Mouse (Mus musculus) urinary bladder, postnatal 14 days (tissue): ENCODE results near the gene Tnnt3.
A peak's percentile ranks its signal among the peaks of the same experiment; 100 is the strongest.

Source experiments
- DNase-seq: peaks from one replicate; pipeline ENCODE4 v3.0.0; 2021; ENCODE audit warnings: low spot score

Tnnt3 gene

GRCm38 (mm10) chr7:142498575-142498974 is at the start of gene Tnnt3:
TSS of gene Tnnt3 (plus strand) at chr7:142498836.
- no peak for DNase-seq

DNA sequence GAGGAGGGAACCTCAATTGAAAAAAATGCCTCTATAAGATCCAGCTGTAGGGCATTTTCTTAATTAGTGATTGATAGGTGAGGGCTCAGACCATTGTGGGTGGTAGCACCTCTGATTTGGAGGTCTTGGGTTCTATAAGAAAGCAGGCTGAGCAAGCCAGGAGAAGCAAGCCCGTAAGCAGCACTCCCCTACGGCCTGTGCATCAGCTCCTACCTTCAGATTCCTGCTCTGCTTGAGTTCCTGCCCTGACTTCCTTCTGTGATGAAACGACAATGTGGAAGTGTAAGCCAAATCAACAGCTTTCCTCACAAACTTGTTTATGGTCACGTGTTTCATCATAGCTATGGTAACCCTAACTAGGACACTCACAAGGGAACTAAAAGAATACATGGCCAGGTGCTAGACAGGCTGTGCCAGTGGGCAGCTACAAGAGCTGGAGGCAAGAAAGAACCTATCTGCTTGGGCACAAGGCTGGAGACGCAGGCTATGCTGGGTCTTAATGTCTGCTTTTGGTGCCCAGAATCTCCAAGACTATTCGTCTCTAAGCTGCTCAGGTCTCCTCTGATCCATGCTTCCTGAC is 49.5 kb upstream of the Tnnt3 start:
- no peak for DNase-seq

DNA sequence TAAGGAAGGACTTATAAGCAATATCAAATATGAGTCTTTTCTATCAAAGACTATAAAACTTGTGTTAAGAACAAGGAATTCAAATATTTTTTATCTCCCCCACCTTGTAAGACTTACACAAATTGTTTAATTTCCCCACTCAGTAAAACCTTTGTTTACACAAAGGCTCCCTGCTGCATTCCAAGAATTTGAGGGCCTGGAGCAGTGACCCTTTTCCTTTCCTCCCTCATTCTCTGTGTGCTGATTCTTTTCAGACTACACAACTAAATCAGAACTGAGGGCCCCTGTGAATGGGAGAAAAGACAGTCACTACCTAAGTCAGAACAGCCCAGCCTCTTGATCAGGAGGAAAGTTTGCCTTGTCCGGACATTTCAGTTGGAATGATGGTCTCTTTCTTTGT is 43.9 kb upstream of the Tnnt3 start:
- no peak for DNase-seq

DNA sequence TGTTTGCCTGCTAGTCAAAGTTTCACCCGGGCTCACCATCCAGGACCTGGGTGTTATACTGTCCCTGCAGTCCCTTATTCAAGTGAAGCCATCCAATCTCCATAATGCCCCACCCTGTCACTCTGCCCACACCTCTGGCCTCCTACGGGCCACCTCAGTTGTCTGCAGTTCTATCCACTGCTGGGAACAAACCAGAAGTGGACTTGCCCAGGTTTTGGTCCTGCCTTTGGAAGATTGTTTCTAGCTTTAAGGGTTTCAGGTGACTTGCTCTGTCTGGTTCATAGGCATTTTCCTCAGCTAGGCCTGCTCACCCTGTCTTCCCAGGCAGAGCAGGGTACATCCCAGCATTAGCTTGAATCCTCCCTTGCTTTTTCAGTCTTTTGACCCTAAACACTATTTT is 43.4 kb upstream of the Tnnt3 start:
- DNase-seq, result no peak

GRCm38 (mm10) chr7:142456806-142457205 is 41.8 kb upstream of the Tnnt3 start:
- no peak for DNase-seq

- DNase-seq, result no peak
Observed at GRCm38 (mm10) chr7:142457227-142457811, 41.3 kb upstream of the Tnnt3 start.

DNA sequence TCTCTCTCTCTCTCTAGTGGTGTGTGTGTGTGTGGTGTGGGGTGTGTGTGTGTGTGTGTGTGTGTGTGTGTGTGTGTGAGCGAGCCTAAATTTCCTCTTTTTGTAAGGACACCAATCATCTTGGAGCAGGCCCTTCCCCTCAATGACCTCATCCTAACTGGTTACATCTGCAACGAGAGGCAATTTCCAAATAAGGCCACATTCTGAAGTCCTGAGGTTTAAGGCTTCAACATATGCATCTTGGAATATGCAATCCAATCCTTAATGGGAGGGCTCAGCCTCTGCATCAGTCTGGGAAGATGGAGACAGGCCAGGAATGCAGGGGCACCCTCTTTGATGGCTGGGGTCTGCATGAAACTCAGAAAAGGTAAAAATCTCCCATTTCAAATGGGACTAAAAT is 40.6 kb upstream of the Tnnt3 start:
- DNase-seq, result no peak

DNA sequence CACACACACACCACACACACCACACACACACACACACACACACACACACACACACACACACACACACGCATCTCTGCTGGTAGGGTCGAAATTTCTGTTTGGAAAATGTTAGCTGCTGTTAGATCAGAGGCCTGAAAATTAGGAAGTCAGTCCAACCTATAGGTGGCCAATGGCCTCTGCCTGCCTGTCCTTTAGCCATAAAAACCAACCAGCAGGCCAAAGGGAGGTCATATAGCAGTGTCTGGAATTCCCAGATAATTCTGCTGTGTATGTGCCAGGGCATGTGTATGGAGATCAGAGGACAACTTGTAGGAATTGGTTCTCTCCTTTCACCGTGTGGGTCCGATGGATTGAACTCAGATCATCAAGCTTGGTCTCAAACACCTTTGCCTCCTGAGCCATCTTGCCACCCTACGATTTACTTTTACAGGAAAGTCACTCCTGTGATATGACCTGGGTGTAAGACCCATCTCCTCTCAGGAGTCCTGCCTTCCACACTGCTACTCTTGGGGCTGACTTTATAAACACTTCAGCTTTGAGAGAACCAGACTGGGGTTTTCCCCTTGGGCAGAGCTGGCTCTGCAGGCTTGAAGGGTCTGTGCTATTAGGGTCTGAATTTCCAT is 39.8 kb upstream of the Tnnt3 start:
- no peak for DNase-seq

- DNase-seq, result no peak
Observed at GRCm38 (mm10) chr7:142459299-142459691, 39.3 kb upstream of the Tnnt3 start.

- DNase-seq, result no peak
Observed at GRCm38 (mm10) chr7:142460636-142461077, 38.0 kb upstream of the Tnnt3 start, which contains the start of gene Lsp1. TSS of gene Lsp1 (plus strand) at chr7:142460809.

GRCm38 (mm10) chr7:142461446-142461845 is 37.2 kb upstream of the Tnnt3 start:
- no peak for DNase-seq

GRCm38 (mm10) chr7:142462190-142462589 is 36.4 kb upstream of the Tnnt3 start:
- DNase-seq, result no peak

DNA sequence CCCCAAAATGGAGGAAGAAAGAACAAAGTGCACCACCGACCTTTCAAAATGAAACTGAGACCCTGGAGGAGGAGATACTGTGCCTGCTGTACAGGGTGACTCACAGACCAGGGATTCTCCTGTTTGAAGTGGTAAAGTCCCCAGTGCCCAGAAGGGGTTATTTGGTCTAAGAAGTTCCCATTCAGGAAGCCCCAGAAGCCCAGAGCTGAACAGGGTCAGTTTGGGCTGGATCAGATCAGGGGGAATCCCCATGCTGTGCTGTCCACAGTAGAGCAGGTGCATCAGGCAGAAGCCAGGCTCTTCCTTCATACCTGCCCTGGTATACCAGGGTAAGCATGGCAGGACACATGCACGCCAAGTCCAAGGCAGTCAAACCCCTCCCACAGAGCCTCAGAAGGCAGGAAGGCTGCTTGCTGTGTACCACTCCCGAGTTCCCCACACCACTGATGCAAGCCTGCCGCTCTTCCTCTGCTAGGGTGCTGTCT is 36.0 kb upstream of the Tnnt3 start:
- DNase-seq, result no peak

DNA sequence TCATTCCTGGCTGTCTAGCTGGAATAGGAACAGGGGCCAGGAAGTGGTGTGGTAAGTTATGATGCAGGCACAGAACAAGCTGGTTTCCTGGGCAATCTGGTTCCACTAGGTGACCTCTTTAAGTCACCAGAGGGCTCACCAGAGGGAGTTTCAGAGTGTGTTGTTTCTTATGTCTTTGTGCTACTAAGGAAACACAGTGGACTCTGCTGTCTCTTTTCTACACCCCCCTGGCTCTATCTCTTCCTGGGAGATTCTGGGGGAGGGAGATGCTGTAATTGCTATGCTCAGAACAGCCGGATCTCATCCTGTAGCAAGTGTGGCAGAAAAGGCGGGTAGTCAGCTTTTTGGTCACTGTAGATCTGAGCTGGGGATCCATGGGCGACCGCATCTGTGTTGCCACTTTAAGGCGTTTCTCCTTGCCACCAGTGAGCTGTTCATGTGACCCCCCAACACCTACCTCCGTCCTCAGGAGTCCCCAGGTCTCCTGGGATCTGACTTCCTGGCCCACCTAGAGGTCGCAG is 28.4 kb upstream of the Tnnt3 start:
- no peak for DNase-seq

- DNase-seq, result peak; percentile 75
Observed at GRCm38 (mm10) chr7:142470808-142471413, 27.7 kb upstream of the Tnnt3 start.

- DNase-seq, result no peak
Observed at GRCm38 (mm10) chr7:142471414-142471861, 27.2 kb upstream of the Tnnt3 start.

DNA sequence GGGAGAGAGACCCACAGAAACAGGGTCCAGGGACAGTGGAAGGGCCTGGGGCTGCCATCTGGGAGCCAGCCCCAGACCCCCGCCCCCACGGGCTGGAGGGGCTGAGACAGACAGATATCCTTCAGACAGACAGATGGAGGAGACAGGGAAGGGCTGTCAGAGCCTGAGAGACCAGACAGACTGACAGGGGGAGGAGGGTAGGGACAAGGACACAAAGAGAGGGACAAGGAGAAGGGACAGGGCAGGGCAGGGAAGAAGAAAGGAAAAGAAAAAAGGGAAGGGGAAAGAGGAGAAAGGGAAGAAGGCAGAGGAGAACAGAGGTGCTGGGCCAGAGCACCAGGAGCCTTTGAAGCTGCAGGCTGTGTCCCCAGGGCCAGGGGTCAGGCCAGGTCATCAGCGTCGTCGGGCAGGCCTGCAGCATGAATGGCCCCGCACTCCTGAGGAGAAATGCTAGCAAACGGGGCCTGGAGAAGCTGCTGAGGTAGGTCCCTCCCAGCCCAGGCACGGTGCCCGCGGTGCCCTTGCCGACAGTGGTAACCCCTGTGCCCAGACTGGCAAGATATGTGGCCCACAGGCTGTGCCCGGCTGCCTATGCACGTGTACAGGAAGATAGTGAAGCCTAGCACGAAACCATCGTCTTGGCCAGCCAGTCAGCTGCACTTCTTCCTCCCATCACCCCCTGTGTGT is 26.6 kb upstream of the Tnnt3 start:
- DNase-seq, result no peak

GRCm38 (mm10) chr7:142472936-142473335 is 25.7 kb upstream of the Tnnt3 start:
- DNase-seq, result no peak

GRCm38 (mm10) chr7:142473476-142473875 is 25.2 kb upstream of the Tnnt3 start:
- no peak for DNase-seq

DNA sequence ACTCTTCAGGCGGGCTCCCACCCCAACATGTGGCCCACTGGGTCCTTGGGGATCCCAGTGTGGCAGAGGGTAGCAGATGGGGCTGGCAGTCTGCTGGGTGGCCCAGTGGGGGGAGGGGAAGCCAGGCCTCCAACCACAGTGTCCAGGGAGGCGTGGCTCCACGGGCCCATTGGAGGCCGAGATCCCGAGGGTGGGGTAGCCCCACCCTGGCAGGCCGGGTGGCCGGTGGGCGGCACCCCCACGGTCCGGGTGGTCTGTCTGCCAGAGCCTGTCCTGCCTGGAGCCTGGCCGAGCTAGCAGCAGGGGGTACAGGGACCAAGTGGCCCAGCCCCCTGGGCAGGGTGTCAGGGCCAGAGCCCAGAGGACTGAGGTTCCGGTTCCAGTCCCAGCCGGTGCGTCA is 23.8 kb upstream of the Tnnt3 start:
- DNase-seq, result peak; percentile 70

GRCm38 (mm10) chr7:142475641-142476040 is 23.0 kb upstream of the Tnnt3 start:
- DNase-seq, result no peak

- no peak for DNase-seq
Observed at GRCm38 (mm10) chr7:142476271-142476670, 22.4 kb upstream of the Tnnt3 start.
